Mouse (Mus musculus) ES-Bruce4 (cell line): ENCODE data around the gene H2al1d. TPM values are rescaled to one million over a fixed set of nuclear protein-coding genes. Genes with fewer than 3 reads are reported as not detected.
"Not testable (repeated sequence)": the region's sequence is repeated elsewhere in the genome, so short reads cannot be mapped to it uniquely, and the experiment has no call there.

ENCODE experiments used
- H3K27ac ChIP-seq: 2 replicates; pipeline ENCODE4 v1.5.1; 2012; ENCODE audit warnings: low read length, inconsistent platforms; ENCODE audit not compliant: insufficient read depth
- H3K27me3 ChIP-seq: 2 replicates; pipeline ENCODE4 v1.6.1; 2012; ENCODE audit warnings: mild to moderate bottlenecking, low read length, inconsistent platforms; ENCODE audit not compliant: control insufficient read depth, poor library complexity, insufficient read depth, severe bottlenecking
- H3K36me3 ChIP-seq: 2 replicates; pipeline ENCODE4 v1.6.1; 2012; ENCODE audit warnings: inconsistent platforms, mild to moderate bottlenecking, low read length, moderate library complexity; ENCODE audit not compliant: control insufficient read depth, poor library complexity, insufficient read depth, severe bottlenecking
- H3K4me1 ChIP-seq: one replicate; pipeline ENCODE4 v1.8.1; 2011; ENCODE audit warnings: low read length; ENCODE audit not compliant: control insufficient read depth, insufficient read depth
- H3K4me3 ChIP-seq: 2 replicates; pipeline ENCODE4 v1.5.1; 2011; ENCODE audit warnings: low read depth, mild to moderate bottlenecking, low read length
- H3K9ac ChIP-seq: 2 replicates; pipeline ENCODE4 v1.6.1; 2012; ENCODE audit warnings: low read depth, mild to moderate bottlenecking, inconsistent platforms; ENCODE audit not compliant: poor library complexity, severe bottlenecking
- H3K9me3 ChIP-seq: replicated peaks from 2 replicates; pipeline ENCODE4 v1.6.1; 2012; ENCODE audit warnings: mild to moderate bottlenecking, low read length, inconsistent platforms; ENCODE audit not compliant: control insufficient read depth, poor library complexity, insufficient read depth, severe bottlenecking
- CTCF ChIP-seq: IDR thresholded peaks from one replicate; pipeline ENCODE4 v1.8.1; 2011; ENCODE audit warnings: low read depth, low read length
- EP300 ChIP-seq: IDR thresholded peaks from 2 replicates; pipeline ENCODE4 v1.6.1; 2011; ENCODE audit warnings: low read depth, low read length; ENCODE audit not compliant: insufficient read depth
- POLR2A ChIP-seq: IDR thresholded peaks from one replicate; pipeline ENCODE4 v1.8.1; 2011; ENCODE audit warnings: low read length; ENCODE audit not compliant: insufficient read depth
- polyA plus RNA-seq: library from polyadenylated mRNA; stranded (reverse); fragments of >200 nt; gene quantifications from 2 replicates; pipeline ENCODE4 v1.2.4, GENCODE M21; 2011; ENCODE audit warnings: low read depth; ENCODE audit not compliant: missing spikeins, insufficient read depth, insufficient read length

The H2al1d gene
- polyA plus RNA-seq, 1 experiment, result not detected

- not testable (repeated sequence) for H3K27me3 ChIP-seq, H3K9ac ChIP-seq, H3K36me3 ChIP-seq, H3K4me3 ChIP-seq, H3K9me3 ChIP-seq, H3K27ac ChIP-seq, H3K4me1 ChIP-seq
Measured at GRCm38 (mm10) chrX:11324359-11324758, 15.7 kb downstream of the H2al1d start, which contains the start of gene H2al1i. TSS of gene H2al1i (plus strand) at chrX:11324659.

- not testable (repeated sequence) for H3K36me3 ChIP-seq, H3K9me3 ChIP-seq, H3K9ac ChIP-seq, H3K27me3 ChIP-seq, H3K4me3 ChIP-seq, H3K27ac ChIP-seq, H3K4me1 ChIP-seq
Measured at GRCm38 (mm10) chrX:11327522-11327921, 18.9 kb downstream of the H2al1d start, which contains the start of gene H2al1j. TSS of gene H2al1j (plus strand) at chrX:11327822.

GRCm38 (mm10) chrX:11345762-11346161 is 37.1 kb downstream of the H2al1d start:
- no peak overlapping the region for H3K4me3 ChIP-seq
- H3K27ac ChIP-seq, result no peak overlapping the region
- H3K4me1 ChIP-seq, result no peaks in the 10 kb centered on the region
- no peak overlapping the region for H3K9ac ChIP-seq
- no peaks in the 10 kb centered on the region for H3K9me3 ChIP-seq
- H3K27me3 ChIP-seq, result no peaks in the 10 kb centered on the region
- no peaks in the 10 kb centered on the region for H3K36me3 ChIP-seq
- no peak for TF ChIP-seq POLR2A
- no peak for TF ChIP-seq EP300
- TF ChIP-seq CTCF, result no peak

- Histone ChIP-seq H3K9ac (no peak overlapping the region), H3K9me3 (no peaks in the 10 kb centered on the region), H3K27ac (no peak overlapping the region), H3K36me3 (no peaks in the 10 kb centered on the region), H3K4me1 (no peaks in the 10 kb centered on the region), H3K4me3 (no peak overlapping the region), H3K27me3 (no peaks in the 10 kb centered on the region)
- TF ChIP-seq EP300, result no peak
- no peak for TF ChIP-seq POLR2A
- no peak for TF ChIP-seq CTCF
Measured at GRCm38 (mm10) chrX:11346756-11347155, 38.1 kb downstream of the H2al1d start.

Other genes with a start within 250 kb of the H2al1d start
- not detected in 2 replicates for gene H2al1a, start 9.6 kb upstream of the H2al1d start, polyA plus RNA-seq
- gene H2al1b, start 6.4 kb upstream of the H2al1d start, polyA plus RNA-seq, result not detected in 2 replicates
- gene H2al1c, start 3.2 kb upstream of the H2al1d start, polyA plus RNA-seq, result not detected in 2 replicates
- not detected in 2 replicates for gene H2al1e, start 3.1 kb downstream of the H2al1d start, polyA plus RNA-seq
- not detected in 2 replicates for gene H2al1f, start 6.3 kb downstream of the H2al1d start, polyA plus RNA-seq
- not detected in 2 replicates for gene H2al1g, start 9.4 kb downstream of the H2al1d start, polyA plus RNA-seq
- gene H2al1h, start 12.7 kb downstream of the H2al1d start, polyA plus RNA-seq, result not detected in 2 replicates
- not detected in 2 replicates for gene H2al1i, start 15.8 kb downstream of the H2al1d start, polyA plus RNA-seq
- not detected in 2 replicates for gene H2al1j, start 19.0 kb downstream of the H2al1d start, polyA plus RNA-seq